Mouse (Mus musculus) adrenal gland, postnatal 4 days (tissue): Measurements from ENCODE around the gene Gm43064. TPM values are rescaled to one million over a fixed set of nuclear protein-coding genes. Genes with fewer than 3 reads are reported as not detected.
"Not testable (repeated sequence)": the region's sequence is repeated elsewhere in the genome, so short reads cannot be mapped to it uniquely, and the experiment has no call there.

Experiments used
- DNase-seq, 2 experiments: peaks; one replicate each; pipeline ENCODE4 v3.0.0; 2021 to 2022; ENCODE audit warnings: low spot score in 2 of 2, mixed read lengths in 2 of 2
- long read RNA-seq, 2 experiments: library from polyadenylated mRNA; stranded (forward); transcript quantifications; one replicate each; pipeline ENCODE4 v2.0.0; 2021
- total RNA-seq, 2 experiments: library from RNA; stranded (reverse); gene quantifications; 2 replicates each; pipeline ENCODE4 v1.2.3; 2021

Gm43064 gene
- total RNA-seq: not detected
- long read RNA-seq, experiment 1: 0 reads
- long read RNA-seq, experiment 2: 0 reads

DNA sequence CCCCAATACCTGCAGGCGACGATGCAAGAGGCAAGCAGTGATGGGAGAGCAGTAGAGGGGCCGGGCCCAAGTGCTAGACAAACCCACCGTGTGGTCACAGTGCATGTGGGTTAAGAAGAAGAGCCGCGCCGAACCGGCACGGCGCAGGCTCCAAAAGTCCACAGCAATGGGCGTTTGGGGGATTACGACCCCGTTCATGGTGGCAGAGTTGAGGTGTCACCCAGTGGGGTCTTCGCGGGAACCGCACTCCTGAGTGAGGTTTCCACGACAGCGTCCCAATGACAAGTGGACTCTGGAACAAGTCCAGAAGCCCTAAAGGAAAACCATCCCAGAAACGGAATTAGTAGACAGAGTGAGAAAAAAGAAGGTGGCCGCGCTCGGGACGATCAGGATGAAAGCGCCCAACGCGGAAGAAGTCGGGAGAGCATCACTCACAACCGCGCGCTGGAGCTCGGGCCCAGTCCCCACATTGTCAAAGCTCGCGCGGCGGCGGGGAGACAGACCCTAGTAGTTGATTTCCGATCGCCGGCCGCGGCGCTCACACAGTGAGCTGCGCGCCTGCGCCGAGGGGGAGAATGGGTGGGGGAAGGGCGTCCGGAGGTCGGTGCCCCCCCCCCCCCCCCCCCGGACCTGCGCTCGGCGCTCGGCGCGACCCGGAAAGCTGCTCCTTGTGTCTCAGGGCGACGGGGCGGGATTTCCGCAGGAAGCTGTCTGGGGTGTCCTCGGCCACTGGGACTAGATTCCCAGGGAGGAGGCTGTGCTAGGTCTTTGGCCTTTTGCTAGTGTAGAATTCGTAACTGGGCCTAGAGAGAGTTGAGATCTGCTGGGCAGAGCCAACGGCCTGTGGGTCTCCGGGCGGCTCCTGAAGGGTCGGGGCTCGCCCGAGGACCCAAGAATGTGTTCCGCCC is at the start of gene Gm43064, which contains the start of the genes Dclre1b and Ap4b1:
Gene Gm43064, plus strand, starts transcription at position 683 of the 908 bp plus-strand sequence.
Gene Dclre1b, minus strand, starts transcription at position 554 of the 908 bp plus-strand sequence.
Gene Ap4b1, plus strand, starts transcription at position 630 of the 908 bp plus-strand sequence.
- peak; percentile 71 to 80 for DNase-seq

DNA sequence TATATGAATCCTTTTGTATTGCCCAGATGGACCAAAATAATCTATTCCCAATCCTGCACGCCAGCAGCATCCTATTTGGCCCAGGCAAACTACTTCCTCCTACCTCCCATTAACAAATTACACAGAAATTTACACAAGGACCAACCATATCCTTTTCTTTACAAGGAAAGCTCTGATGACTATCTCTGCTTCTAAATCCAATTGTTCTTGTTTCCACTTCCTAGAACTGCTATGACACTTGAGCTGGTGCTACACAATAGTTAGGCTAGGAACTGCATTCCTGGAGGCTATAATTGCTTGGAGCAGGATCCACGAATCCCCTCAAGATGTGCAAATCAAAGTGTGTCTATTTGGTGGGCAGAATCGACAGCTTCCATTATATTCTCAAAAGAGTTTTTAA is 42.6 kb upstream of the Gm43064 start:
- DNase-seq: no peak

DNA sequence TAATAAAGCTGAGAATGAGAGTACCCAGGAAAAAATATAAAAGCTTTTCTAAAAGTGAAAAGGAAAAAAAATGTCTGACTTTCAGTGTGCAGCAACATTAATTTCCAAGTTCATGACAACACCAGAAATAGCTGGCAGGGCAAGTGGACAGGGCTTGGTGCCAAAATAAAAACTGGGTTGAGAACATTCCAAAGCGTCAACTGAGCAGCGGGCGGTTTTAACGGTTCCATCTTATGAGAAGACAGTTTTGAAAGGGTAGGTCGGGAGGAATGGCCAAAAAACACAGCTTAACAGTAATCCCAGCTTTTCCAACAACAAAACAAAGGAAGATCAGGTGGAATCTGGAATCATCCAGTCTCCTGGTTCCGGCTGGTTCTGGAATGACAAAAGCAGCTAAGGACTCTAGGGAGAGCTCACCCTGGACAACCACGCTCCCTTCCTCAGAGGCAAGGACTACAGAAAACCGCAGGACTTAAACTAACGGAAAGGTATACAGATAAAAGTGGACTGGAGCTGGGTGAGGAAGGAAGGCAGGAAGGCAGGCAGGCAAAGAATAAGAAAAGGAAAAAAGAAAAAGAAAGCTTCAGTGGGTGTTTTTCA is 37.7 kb upstream of the Gm43064 start:
- peak in 1 of 2 experiments; percentile 39 for DNase-seq

DNA sequence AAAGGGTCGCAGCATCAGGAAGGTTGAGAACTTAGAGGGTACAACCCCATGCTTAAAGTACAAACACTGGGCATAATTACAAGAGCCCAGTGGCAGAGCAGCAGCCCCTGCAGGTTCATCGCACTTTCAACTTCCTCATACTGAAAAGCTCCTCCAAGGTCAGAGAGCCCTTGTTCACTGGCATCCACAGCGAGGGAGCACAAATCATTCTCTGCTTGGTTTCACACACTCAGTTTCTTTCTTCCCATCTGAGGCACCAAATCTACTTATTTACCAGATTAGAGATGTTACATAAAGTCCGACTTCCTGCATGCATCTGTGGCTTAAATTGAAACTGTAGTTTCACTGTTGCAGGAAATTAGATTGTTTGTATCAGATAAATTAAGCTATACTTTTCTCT is 36.5 kb upstream of the Gm43064 start:
- no peak for DNase-seq

DNA sequence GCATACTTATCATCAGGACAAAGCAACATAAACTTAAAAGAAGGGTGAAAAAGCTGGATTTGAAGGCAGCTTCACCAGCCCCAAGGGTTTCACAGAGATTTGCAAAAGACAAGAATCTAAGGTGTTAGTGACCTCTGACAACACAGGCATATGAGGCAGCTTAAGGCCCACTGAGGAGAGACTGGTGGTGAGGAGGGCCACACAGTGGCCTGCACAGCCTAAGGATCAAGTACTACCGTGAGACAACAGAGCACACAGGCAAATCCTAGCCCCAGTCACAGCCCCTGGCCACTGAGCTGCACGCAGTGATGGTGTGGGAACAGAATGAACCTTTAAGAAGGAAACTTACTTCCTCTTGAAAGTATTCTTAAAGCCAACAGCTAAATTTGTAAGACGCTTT is 35.9 kb upstream of the Gm43064 start:
- DNase-seq: no peak

DNA sequence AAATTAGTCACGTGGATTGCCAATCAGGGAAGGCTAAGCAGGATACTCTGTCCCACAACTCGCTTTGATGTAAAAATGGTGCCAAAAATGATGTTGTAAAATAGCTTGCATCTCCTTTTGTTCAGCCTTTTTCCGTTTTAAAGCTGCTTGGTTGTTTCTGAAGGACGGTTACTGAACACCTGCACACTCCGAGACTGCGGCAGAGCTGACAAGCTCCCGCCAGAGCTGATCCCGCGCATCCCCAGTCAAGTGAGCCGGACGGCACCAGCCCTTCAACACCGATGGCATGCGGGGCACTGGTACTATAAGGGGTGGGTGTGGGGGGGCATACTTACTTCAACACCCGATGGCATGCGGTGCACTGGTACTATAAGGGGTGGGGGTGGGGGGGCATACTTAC is 35.4 kb upstream of the Gm43064 start:
- no peak for DNase-seq

DNA sequence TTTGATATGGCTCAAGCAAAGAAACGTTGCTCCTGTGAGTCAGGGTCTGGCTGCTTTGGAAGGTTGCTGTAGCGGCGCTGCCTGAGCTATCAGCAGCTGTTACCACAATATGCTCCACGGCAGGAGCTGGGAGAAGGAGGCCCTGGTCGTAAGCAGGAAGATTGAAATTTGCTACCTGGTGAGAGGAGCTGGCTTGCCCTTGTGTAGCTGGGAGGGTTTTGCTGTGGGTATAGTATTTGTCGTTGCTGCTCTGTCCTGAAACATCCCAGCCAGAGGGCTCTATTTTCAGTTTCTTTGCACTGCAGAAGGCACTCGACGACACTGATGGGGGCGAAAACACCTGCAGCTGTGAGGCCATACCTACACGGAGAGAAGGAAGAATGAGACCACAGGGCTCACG is 31.4 kb upstream of the Gm43064 start:
- no peak for DNase-seq

DNA sequence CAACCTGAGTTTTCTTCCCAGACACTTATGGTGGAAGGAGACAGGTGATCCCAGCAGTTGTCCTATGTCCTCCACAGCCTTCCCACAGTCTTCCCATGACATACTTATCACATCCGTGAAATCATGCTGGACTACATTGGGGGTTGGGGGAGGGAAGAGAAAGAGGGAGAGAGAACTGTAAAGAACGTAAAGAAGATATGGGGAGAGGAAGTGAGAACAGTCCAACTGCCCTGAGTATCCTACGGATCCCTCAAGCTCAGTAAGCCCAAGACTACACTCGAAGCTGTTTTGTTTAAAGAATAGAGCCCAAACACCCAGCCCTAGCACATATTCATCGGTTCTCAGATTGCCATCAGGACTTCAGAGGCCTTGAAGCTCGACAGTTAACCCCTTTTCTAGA is 30.7 kb upstream of the Gm43064 start:
- DNase-seq: no peak

DNA sequence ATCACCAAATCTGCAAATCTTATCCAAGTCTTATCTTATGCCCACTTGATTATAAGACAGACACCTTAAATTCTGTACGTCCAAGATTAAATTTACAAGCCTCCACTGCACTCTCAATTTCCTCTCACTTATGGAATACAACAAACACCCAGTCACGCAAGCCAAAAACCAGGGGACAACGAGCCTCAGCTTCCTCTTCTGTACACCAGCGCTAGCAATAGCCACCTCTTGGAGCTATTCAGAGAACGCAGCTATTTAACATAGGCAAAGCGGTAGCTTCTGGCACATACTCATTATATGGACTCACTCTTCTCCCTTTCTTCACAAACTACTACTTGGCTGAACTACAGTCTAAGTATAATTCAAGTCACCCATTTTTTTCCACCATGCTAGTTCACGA is 30.2 kb upstream of the Gm43064 start:
- DNase-seq: no peak

DNA sequence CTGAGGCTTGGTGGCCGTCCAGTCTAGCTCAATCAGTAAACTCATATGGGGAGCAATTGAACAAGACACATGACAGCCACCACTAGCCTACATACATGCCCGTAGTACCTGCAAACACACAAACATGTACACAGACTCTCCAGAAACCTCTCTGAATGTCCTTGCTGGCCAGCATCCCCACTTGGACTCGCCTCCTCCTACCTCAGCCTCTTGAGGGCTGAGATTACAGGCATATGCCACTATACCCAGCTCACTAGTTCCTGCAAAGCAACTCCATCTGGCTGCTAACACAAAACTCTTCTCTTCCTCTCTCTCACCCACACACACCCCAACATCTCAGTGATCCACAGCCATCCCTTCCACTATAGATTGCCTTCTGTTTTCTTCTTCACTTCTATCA is 29.1 kb upstream of the Gm43064 start:
- DNase-seq: no peak

DNA sequence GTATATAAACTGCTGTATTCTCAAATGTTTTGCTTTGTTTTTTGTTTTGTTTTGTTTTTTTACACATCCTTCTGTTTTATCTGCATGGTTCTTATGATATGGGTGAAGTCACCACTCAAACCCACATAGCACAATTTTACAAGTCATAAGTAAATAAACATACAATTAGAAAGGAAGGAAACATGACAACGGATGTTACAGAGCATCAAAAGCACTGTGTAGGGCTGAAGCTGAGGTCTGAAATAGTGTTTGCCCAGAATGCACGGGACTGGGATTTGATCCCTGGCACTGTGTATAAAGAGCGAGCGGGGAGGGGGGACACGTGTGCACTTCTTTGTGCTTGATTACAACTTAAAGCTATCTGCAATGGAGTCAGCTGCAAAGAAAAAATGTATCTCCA is 28.6 kb upstream of the Gm43064 start:
- DNase-seq: no peak

DNA sequence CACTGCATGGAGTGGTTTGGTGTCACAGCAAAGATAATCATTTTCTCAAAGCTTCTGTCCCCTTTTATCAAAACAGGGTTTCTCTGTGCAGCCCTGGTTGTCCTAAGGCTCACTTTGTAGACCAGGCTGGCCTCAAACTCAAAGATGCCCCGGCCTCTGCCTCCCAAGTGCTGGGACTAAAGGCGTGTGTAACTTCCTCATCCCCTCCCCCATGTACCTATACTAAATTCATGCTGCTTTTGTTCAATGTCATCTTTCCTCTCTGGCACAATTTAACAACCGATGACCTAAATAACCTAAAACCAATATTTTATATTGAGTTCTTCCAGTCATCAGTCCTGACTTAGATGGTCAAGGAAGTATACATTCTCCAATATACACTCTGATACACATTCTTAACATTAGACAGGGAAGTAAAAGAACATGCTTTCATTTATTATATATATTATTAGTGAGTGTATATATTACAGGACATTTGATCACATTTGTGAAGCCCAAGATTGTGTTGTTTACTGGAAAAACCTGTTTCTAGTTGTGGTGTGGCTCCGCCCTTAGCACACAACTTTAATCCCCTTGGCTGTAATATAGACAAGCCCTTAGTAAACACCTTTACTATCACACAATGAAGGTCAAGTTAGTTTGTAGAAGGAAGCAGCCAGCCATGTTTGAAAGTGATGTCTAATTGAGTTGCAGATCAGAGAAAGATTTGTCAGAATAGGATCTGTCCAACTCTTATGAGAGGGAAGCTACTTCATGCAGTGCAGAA is 26.3 kb upstream of the Gm43064 start:
- DNase-seq: no peak

DNA sequence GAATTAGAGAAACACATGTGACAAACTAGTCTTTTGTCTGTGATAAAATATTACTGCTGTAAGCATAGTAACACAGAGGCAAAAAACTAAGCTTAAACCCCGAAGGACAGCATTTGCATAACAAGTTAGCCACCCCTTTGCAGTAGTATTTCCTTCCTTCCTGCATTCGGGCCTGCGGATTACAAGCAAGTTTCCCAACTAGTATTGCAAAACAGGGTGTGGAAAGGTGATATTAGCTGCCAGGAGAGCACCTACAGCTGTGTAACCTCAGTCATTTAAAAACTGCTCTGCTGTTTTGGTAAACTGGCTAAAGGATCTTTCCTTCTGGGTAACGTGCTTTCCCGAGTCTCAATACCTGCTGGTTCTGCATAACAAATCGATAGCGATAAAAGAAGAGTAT is 22.1 kb upstream of the Gm43064 start:
- DNase-seq: no peak

DNA sequence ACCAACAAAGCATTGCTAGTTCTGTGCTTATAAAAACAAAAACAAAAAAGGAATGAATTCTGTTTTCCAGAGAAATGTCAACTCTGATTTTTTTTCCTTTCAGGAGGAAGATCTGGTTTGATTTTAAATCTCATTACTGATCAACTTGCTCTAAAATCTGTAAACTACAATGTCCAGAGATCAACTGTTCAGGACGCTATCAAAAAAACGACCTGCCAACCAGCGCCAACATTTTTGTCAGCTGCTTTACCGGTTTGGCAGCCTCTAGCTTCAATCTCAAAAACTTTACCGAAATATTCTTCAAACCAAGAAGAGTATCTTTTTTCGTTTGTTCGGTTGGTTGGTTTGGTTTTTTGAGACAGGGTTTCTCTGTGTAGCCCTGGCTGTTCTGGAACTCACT is 20.3 kb upstream of the Gm43064 start:
- no peak for DNase-seq

DNA sequence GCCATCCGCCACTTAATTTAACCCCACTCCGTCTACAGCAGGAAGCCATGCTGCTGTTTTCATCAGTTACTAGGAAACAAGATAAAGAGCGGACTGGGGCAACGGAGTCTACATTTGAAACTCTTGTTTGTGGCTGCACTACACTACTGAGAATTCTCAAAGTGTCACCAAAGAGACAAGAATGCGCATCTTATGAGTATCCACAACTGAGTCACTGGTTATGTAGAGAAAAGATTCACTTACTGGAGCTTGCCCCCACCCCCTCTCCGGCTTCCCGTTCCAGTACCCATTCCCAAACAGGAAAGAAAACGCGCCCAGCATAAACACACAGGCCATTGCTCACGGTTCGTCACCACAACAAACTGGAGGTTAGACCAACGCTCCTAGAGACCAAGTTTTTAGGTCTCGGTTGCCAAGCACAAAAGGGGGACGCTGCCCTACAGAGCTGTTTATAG is 19.5 kb upstream of the Gm43064 start:
- no peak for DNase-seq

DNA sequence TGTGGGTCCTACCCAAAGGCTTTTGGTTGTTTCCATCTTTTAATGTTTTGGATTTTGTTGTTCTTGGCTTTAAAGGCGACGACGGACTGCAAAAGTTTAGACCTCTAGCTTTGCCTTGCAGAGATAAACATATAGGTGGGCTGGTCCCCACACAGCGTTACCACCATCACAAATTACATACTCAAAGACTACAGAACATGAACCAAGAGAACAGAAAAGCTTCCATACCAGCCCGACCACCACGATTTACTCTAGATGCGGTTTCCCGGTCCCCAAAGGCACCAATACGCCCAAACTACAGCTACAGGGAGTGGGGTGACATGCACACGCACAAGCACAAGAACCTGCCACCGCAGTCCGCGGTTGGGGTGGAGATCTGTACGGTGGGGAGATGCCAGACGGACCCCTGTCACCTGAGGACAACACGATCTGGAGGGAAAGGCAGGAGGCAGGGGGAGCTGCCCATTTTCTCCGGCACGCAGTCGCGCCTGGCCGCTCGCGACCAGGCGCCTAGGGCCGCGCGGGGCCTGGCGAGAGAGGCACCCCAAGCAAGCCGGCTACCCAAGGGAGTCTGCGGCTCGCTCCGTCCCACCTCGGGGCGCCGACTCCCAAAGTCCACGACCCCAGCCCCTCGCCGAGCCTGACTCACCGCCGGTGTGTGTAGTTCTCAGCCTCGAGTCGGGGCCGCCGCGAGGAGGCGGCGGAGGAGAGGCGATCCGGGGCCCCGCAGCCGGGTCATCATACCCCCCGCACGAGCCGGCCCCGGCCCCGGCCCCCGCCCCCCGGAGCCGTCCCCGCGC is 18.8 kb upstream of the Gm43064 start:
- DNase-seq: peak in 1 of 2 experiments; percentile 20

DNA sequence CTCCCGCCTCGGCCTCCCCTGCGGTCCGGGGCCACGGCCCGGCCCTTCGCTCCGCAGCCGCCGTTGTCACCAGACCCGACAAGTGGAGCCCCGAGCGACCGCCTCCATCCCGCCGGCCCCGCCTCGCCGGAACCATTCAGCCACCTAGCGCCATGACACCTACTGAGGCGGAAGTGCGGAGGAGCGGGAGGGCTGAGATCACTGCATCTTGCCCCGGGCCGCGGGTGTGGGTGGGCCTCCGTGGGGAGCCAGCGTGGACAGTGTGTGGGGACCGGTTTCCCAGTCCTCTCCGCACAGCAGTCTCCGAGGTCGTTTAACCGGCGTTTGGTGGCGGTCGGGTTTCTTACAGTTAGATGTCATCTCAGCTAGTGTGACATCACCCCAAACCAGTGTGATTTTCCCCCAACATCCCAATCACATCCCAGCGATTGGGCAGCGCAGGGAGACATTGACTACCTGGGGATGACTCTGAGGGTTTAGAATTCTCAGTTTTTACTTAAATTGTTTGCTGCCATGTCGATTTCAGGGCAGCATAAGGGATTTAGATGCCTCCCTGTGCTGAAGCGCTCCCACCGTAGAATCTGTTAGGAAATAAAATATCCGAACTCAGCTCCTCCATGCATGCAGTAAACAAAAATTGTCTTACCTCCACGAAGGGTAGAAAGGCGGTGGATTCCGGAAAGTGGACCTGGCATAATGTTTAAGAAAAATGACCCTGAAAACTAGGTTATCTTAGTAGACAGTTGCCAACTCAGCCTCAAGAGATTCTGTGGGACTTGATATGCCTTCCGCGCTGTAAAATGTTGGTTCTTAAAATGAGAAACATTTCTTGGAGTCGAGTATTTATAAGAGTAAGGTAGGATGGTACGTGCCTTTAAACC is 17.9 kb upstream of the Gm43064 start, which contains the start of gene Hipk1:
Gene Hipk1, minus strand, starts transcription at position 334 of the 881 bp plus-strand sequence.
- peak; percentile 74 to 92 for DNase-seq

DNA sequence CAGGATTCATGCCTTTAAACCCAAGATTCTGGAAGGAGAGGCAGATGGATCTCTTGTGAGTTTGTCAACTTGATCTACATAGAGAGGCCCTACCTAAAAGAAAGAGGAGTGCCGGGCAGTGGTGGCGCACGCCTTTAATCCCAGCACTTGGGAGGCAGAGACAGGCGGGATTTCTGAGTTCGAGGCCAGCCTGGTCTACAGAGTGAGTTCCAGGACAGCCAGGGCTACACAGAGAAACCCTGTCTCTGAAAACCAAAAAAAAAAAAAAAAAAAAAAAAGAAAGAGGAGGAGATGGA is 17.3 kb upstream of the Gm43064 start:
- DNase-seq: not testable (repeated sequence)

DNA sequence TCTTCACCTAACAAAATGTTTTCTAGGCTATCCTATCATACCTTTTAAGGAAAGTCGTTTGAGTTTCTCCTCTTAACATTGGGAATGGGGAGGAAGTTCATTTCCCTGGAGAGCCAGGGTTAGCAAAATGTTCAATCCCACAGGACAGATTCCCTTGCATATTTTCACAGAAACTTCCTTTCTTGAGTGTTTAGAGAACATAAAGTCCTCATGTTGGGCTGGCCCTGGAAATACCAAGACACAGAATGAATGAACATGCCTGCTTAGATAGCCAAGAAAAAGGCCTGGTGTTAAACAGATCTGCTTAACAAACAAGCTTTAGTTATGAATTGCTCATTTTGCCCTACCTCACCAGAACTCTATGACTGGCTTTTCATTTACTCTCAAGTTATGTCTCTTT is 16.8 kb upstream of the Gm43064 start:
- DNase-seq: no peak

DNA sequence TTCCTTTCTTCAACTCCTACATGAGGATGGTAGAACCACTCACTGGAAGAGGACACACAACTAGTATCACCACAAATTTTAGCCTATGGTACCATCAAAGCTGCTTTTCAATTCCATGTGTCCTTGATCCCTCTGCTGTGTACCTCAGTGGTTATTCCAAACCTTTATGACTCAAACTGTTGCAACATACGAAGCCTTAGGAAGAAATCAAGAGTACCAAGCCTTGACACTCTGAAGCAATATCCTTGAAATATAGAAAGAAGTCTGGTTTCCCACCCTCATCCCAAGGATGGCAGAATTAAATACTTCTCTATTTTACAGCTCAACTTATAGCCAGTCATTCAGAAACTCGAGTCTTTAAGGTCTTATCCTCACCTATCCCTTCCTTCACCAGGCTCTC is 13.0 kb upstream of the Gm43064 start:
- no peak for DNase-seq
